Mouse (Mus musculus) adrenal gland, postnatal 10 days (tissue): ENCODE measurements around the gene Zmym3. TPM values are rescaled to one million over a fixed set of nuclear protein-coding genes. Genes with fewer than 3 reads are reported as not detected.
A peak's percentile ranks its signal among the peaks of the same experiment; 100 is the strongest.

Source experiments
- DNase-seq: peaks from one replicate; pipeline ENCODE4 v3.0.0; 2021; ENCODE audit warnings: mixed read lengths
- long read RNA-seq, 2 experiments: library from polyadenylated mRNA; stranded (forward); transcript quantifications; one replicate each; pipeline ENCODE4 v2.0.0; 2021
- total RNA-seq, 2 experiments: library from RNA; stranded (reverse); gene quantifications; 2 replicates each; pipeline ENCODE4 v1.2.3; 2021

The Zmym3 gene
- total RNA-seq, result 10 to 100 TPM; 54.9 to 91.8 TPM
- long read RNA-seq, experiment 1, partial matches to known transcripts, result 7 of 20 reads
- long read RNA-seq, experiment 1, other reads (novel, unspliced or antisense), result 9 of 20 reads
- long read RNA-seq, experiment 2, partial matches to known transcripts, result 2 of 13 reads
- long read RNA-seq, experiment 2, other reads (novel, unspliced or antisense), result 10 of 13 reads

DNA sequence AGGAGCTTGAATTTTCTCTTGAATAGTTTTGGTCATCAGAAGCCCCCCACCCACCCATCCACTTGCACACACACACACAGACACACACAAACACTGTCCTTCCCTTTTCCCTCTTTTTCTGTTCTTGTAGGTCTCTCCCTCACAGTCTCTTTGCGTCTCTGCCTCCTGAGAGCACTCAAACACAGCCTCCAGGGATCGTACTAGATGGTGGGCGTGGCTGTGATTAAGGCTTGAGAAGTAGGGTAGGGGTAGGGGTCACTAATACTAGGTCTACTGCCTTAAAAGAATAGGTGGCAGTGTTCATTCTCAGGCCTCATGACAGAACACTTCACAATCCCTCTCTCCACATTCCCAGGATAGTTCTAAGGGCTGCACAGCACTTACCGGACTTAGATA is at the start of gene Zmym3:
Gene Zmym3, minus strand, starts transcription at position 150 of the 396 bp plus-strand sequence.
- peak; percentile 27 for DNase-seq

DNA sequence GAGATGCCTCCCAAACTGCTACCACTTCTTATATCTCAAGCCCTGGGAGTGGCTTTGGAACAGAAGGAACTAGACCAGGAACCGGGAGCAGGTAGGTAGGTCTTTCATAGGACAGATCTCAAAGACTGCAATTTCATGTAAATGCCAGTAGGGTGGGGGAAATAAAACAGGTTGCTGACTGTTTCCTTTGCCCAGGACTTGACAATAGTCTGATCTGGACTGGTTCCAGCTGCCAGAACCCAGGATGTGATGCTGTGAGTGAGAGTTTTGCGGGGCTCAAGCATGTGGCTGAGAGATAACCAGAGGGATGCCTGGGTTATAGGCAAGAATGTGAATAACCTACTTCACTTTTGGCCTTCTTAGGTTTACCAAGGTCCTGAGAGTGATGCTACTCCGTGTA is 30.9 kb upstream of the Zmym3 start:
- DNase-seq, result no peak

DNA sequence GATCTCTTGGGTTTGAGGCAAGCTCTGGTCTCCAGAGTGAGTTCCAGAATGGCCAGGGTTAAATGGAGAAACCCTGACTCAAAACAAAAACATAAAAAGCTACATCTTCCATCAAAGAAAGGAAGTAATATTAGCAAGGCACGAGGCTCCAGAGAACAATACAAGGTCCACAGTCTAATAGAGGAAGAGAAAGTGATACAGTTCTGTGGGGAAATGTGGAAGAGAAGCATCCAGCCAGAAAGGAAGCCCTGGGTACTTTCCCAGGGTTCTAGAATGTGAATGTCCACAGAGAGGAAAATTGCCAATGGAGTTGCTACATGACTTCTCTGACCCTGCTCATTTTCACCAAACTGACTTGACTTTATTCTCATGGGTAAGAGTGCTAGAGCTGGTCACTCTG is 30.5 kb upstream of the Zmym3 start:
- no peak for DNase-seq

DNA sequence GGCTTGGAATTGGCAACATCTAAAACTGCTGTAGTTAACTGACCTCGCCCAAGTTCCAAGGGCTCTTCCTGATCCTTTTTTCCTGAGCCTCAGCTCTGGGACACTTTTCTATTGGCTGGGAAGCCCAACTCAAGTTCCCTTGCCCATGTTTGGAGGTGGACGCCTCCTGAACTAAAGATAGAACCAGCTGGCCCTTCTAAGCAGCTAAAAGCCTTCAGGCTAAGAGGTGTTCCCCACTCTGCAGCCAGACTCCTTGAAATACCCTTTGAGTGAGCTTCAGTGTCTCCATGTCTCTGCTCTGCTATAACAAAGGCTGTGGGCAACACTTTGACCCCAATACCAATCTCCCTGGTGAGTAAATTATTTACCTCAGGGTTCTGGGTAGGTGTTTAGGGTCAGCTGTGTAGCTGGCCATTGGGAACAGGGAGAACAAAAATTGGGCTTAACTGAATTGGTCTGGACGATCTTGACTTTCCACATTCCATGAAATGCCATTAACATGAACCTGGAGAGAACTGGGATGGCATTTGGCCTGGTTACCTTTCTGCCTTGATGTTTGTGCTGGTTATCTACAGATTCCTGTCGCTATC is 28.3 kb upstream of the Zmym3 start, which contains the start of gene Itgb1bp2:
Gene Itgb1bp2, plus strand, starts transcription at position 203 of the 590 bp plus-strand sequence.
- no peak for DNase-seq

DNA sequence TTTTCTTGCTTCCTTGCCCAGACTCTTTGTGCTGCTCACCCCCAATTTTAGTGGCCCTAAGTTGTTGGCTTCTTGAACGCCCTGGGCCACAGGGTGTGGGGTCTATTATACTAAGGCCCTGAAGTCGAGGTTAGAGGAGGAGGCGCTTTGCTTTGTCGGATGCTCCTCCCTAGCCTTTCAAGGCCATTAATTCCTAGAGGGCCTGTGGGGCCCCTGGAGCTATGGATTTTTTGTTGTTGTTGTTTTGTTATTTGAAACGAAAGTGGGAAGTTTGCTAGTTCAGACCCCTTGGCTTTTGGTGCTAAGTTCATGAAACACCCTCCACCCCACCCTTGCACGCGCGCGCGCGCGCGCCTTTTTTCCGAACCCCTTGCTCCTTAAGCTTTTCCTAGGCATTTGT is 9.3 kb upstream of the Zmym3 start:
- no peak for DNase-seq

DNA sequence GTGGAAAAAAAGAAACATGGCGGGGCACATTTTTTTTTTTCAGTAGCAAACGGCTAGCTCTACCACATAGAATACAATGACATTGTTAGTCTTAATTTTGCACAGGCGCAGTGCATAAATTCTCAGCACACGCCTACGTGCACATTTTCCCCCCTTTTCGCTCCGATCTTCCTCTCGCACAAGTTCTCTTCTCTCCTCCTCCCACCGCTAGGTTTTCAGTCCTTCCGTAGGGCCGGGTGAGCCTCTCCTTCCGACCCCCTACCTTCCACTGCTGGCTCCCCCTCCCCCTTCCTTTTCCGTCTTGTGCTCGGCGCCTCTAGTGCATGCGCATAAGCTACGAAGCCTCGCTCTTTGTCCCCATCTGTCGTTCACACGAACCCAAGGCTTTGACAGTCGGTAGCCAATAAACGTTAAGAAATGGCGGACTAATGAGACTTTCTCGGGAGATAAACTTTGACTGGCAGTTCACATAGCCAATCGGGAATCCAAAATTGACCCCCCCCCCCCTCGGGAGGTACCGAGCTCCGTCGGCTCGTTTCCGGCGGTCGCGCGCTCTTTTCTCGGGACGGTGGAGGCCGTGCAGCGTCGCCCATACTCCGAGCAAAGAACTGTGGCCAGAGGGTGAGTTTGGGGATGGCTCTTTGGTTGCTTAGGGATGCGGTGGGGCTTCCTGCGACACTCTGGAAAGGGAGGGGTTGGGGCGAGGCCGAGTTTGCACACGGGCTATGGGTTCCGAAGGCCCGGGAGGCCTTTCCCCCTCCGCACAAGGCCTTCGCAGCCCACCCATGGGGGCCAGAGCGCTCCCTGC is 8.7 kb upstream of the Zmym3 start, which contains the start of gene Nono:
Gene Nono, plus strand, starts transcription at position 177 of the 808 bp plus-strand sequence.
- peak; percentile 87 for DNase-seq

DNA sequence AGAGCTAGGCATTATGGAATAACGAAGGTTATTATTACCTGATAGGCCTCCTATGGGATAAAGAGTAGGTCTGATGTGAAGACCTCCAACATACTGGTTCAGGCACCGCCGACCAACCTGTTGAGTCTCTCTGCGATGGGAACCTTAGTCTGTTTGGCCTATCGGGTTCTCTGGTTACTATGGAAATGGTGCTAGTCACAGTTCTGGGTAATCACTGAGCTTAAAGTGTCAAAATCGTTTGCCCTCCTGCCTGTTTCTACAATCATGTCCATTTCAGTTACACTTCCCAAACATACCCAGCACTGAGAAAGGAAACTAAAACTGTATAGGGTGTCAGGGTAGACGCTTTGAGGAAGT is 8.1 kb upstream of the Zmym3 start:
- DNase-seq, result no peak

DNA sequence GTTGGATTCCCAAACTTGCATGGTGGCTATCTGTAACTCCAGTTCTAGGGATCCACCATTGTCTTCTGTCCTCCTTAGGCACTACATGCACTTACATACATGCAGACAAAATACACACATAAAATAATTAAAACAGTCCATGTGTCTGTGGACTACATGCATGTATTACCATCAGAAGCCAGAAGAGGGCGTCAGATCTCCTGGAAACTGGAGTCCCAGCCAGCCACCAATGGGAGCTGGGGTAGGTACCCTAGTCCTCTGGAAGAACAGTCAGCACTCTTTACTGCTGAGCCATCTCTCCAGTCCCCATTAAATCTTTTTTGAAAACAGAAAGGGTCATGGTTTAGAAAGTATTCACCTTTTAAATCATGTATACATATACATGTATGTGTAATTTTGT is 7.1 kb upstream of the Zmym3 start:
- peak; percentile 46 for DNase-seq

DNA sequence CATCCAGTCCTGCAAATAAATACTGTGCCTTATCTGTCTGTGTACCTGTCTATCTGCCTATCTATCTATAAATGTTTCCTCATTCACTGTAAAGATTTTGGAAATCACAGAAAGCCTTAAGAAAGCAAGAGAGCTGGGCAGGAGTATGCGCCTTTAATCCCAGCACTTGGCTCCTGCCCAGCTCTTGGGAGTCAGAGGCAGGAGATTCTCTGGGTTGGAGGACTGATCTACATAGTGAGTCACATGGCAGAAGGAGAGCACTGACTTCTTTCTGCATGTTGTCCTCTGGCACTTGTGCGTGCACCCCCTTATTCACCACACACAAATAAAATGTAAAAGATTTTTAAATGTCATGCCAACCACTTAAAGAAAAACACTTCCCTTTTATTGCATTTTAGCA is 2.8 kb upstream of the Zmym3 start:
- peak; percentile 38 for DNase-seq

DNA sequence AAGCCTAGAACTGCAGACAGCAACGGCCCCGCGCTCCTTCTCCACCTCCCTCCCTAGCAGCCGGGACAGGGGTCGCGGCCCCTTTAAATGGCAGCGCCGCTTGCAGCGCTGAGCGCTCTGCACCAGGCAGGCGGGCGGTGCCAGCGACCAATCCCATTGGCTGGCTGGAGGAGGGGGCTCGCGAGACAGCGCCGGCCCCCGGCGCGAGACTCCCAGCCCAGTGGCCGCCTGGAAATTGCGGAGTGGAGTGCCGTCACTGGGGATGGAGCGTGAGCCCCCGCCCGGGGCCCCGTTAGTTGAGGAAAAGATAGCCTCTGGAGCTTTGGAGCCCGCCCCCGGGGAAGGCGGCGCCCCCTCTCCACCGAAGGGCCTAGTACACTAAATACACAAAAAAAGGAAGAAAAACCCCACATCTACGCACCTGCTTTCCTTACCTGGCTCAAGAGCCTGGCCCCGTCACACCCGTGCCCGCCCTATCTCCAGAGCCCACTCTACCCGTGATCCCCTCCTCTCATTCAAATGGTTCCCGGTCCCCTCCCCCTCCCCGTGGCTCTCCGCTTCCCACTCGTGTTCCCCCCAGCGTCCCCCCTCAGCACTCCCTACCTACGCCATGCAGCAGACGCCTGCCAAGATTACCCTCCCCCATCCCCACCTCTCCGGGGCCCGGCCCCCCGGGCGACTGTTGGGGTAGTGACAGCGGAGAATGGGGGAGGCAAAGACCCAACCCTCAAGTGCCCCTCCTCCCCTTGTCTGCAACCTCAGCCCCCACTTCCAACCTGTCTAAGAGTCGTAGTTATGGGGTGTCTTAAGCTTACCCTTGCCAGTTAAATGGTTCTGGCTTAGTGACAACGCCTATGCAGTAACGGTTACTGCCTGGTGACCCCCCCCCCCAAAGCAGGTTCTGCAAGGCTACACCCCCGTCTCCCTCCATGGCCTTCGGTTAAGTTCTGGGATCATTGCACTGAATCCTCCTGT is 637 bp downstream of the Zmym3 start:
- peak; percentile 91 for DNase-seq

DNA sequence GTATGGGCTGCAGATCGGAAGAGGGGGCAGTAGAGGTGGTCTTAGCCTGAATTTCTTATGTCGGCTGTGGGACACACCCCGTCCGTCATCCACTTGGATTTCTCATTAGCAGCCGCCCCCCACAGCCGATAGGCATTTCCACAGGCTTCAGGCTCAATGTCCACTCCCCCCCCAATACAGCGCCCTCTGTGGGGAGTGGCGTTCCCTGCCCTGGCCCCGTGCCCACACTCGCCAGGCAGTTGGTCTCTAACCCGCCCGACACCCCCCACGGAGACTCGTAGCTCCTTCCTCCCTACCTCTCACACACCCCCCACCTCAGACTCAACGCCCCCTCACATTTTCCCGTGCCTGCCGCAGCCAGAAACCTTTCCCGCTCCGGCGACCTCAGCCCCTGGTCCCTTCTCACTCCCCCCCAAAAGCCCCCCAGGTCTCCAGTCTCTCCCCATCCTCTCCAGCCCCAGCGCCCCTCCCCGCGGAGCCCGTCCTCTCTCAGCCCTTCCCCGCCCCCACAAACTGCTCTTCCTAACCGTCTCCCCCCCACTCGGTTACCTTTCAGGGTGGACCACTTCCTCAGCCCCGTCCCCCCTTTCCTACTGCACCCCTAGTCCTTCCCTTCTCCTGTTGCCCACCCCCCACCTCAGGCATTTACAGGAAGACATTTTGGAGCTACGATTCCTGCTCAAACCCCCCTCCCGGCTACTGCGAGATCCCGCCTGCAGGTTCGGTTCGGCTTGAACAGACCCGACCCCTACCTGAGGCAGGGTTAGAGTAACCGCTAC is 1.5 kb downstream of the Zmym3 start:
- DNase-seq, result peak; percentile 73

DNA sequence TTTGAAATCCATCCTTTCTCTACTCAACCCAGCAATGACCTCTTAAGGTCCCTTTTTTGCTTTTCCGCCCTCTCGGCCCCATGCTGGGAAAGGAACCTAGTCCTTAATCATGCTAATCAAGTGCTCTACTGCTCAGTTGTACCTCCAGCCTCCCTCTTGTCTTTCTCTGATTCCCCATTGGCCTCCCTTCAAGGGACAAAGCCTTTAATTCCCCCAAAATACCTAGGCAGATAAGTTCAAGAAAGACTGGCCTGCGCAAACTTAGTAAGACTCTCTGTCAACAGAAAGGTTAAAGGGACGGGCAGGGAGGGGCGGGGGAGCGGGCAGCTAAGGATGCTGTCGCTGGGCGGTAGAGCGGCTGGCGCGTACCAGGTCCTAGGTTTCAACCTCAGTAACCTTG is 24.2 kb downstream of the Zmym3 start:
- no peak for DNase-seq

DNA sequence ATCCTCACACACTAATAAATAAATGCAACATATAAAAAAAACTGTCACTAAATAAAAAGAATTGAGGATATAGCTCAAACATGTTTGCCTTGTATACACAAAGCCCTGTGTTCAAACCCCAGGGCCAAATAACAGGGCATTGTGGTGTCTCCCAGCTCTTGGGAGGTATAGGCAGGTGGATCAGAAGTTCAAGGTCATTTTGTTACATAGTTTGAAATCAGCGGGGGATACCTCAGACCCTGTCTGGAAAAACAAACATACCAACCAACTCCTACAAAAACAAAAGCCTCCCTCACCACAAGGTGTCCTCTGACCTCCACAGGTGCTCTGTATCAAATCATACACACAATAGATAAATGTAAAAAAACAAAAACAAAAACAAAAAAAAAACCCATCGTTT is 26.3 kb downstream of the Zmym3 start:
- no peak for DNase-seq

DNA sequence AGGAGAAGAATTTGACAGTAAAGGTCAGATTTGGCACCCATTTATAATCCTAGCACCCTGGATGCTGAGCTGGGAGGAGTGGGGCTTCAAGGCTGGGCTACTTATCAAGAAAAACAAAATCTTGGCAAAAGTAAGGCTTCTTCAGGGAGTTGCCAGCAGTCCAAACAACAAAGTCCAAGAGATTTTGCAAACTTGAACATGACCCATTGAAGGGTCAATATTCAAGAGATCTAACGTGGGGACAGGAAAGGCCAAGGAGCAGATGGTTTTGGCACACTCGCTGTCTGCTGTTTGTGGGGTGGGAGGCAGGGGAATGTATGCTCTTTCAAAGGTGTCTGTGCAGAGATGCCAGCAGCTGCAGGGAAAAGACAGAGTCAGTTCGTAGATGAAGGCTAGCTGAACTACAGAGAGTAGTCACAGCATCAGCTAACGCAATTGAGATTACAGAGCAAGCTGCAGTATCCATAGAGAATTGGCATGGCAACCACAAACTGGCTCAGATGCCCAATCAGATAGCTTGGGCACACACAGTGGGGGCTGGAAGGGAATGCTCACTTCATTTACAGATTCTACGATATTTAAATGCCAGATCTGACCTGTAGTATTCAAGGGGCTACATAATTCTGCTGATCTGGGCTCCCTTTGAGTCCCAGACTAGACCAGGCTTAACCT is 31.6 kb downstream of the Zmym3 start:
- no peak for DNase-seq

DNA sequence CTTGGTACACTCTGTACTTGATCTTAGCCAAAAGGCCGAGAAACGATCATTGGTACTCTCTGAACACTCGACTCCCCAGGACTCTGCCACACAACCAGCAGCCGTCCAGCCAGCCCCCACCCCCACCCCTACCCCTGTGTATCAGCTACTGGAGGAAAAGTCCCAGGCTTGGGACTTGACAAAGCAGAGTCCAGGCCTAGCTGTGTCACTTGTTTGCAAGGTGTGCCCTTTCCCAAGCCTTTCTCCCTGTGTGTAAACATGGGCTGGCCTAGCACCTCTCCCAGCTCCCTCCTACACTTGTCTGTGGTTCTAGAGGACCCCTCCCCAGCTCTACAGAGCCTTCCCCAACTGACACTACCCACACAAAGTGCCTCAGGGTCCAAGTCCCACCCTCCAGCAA is 34.4 kb downstream of the Zmym3 start:
- DNase-seq, result no peak

DNA sequence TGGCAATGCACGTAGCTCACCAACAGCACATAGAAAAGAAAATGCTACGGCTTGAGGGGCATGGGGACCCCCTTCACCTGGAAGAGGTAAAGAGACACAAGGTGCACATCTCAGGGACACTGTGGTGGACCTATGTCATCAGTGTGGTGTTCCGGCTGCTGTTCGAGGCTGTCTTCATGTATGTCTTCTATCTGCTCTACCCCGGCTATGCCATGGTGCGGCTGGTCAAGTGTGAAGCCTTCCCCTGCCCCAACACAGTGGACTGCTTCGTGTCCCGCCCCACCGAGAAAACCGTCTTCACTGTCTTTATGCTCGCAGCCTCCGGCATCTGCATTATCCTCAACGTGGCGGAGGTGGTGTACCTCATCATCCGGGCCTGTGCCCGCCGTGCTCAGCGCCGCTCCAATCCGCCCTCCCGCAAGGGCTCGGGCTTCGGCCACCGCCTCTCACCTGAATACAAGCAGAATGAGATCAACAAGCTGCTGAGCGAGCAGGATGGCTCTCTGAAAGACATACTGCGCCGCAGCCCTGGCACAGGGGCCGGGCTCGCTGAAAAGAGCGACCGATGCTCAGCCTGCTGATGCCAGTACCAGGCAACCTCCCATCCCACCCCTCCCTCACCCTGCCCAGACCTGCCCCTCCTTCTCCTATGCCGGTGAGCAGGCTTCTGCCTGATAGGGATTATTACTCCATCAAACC is 36.1 kb downstream of the Zmym3 start:
- no peak for DNase-seq

DNA sequence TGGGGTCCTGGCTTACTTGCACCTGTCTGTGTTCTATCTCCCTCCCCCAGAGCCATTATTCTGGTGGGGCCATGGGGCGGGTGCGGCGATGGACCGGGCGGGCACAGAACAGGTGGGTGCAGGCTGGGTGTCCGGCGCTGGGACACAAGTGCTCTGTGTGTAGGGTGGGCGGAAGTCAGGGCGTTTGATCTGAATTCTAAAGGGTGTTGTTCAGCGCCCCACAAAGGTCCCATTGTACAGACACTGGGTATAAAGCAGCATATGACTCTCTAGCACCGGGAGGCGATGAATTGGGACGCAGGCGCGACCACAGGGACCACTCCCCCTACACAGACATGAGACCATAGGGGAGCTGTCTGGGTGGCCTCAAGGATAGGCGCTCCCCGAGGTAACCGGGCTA is 37.2 kb downstream of the Zmym3 start:
- no peak for DNase-seq

DNA sequence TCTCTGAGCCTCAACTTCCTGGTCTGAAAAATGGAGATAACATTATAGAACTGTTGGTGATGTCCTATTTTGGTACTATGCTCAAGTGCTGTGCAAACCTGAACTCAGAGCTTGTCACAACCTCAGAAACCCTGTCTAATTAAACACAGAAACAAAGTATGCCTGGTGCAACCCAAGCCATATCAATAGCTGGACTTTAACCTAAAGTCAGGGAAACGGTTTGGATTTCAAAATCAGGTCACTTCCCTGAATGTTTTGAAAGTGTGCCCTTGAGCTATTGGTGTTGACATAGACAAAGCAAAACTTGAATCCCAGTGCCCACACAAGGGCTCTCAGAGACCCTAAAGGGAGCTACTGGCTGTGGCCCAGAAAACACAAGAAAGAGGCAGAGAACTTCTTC is 40.9 kb downstream of the Zmym3 start:
- no peak for DNase-seq

DNA sequence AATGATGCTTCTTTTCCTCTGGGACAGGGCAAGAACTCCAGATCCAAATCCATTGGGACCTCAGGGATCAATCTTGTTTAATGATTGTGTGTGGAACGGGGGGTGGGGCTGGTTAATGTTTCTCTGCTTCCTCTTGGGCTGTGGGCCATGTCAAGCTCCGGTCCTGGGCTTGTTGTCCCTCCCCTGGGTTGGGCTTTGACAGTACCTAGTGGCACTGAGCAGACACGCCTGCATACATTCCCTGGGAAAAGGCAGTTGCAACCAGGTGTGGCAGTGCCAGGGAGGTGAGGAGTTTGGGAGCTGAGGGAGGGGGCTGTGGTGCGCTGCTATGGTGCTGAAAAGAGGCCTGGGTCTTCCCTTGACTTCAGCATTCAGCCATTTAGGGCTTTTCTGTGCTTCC is 43.6 kb downstream of the Zmym3 start:
- no peak for DNase-seq
